Mouse (Mus musculus) common myeloid progenitor, adult 5-6 weeks (primary cell): ENCODE measurements around the gene Abi1. TPM values are rescaled to one million over a fixed set of nuclear protein-coding genes. Genes with fewer than 3 reads are reported as not detected.
"Not testable (repeated sequence)": the region's sequence is repeated elsewhere in the genome, so short reads cannot be mapped to it uniquely, and the experiment has no call there.

Experiments used
- ATAC-seq: replicated peaks from 2 replicates; pipeline ENCODE4 v1.8.0; 2016; ENCODE audit warnings: low read depth, mild to moderate bottlenecking, moderate TSS enrichment, inconsistent platforms; ENCODE audit not compliant: poor library complexity, severe bottlenecking
- total RNA-seq: library from RNA; stranded (forward); fragments of 200-1000, 187-1606 nt; gene quantifications from 2 replicates; pipeline ENCODE4 v1.2.3, GENCODE M21; 2017

Gene Abi1
- total RNA-seq, result 106 and 124 TPM in 2 replicates

DNA sequence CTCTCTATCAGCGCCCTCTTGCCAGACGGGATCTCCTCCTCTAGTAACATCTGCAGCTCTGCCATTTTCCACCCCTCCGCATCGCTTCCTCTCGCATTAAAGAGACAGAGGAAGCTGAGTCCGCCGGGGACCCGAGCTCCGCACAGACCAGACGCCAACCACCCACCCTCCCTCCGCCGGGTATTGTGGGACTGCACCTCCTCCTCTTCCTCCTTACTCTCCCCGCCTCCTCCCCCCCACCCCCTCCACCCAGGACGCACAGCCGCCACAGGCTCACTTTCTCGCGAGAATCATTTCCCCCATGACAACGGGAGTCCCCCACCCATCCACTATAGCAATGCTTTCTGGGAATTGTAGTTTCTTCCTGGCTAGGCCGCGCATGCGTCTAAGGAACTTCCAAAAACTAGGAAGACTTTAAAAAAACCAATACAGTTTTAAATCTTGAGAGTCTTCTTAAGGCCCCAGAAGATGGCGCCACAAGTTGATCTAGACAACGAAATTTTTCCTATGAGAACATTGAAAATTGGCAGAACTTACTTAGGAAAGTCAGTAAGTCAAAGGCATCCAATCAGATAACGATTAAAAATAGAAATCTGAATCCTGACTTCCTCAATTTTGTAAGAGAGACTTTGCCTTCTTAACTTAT lies at the start of gene Abi1:
Gene Abi1, minus strand, starts transcription at position 241 of the 646 bp plus-strand sequence.
- ATAC-seq, result peak; percentile 82

DNA sequence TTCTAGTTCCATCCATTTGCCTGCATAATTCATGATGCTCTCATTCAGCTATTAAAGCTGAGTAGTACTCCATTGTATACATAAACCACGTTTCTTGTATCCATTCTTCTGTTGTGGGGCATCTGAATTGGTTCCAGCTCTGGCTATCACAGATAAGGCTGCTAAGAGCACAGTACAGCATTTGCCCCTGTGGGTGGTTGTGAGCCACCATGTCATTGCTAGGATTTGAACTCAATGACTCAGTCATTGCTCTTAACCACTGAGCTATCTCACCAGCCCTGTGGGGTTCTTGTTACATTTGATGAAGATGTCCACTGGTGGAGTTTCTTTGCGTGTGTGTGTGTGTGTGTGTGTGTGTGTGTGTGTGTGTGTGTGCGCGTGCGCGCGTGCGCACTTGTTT lies 44.5 kb upstream of the Abi1 start:
- ATAC-seq, result no peak

DNA sequence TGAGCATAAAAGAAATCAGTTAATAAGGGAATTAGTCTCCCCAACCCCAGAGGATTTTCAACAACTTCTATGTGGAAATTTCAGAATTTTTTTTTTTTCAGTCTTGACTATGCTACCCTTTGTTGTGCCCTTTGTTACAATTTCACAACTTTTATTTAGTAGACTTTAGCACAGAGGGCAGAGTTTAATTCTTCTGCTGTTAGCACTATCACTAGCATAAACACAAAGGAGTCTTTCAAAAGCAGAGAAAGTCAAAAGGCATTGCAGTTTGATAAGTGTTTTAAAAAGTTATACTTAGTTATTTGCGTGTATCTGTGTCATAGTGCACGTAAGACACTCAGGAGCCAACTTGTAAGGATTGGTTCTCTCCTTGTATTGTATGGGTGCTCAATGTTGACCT lies 38.5 kb upstream of the Abi1 start:
- no peak for ATAC-seq

DNA sequence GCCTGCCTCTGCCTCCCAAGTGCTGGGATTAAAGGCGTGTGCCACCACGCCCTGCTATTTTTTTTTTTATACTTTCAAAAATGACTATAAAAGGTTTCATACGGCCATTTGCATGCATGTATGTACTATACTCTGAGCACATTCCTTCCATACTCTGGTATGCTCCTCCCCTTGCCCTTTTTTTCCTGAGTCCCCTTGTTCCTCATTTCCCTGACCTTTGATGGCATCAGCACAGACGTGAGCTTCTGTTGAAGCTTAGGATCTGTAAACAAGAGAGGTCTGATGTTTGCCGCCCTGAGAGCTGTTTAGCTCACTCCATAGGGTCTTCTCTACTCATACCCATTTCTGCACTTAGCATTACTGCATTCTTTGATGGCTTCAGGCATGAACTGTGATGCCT lies 37.7 kb upstream of the Abi1 start:
- ATAC-seq, result no peak

DNA sequence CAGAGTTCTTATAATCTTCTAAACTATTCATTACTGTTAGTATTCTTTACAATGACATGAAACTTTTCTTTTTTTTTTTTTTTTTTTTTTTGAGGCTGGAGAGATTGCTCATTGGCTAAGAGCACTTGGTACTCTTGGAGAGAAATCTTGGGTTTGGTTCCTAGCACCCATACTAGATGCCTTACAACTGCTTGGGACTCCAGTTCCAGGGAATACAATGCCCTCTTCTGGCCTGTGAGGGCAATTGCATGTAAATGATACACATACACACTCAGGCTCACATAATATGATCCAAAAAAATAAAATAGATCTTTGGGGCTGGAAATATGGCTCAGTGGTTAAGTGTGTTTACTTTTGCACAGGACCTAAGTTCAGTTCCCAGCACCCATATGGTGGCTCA lies 36.7 kb upstream of the Abi1 start:
- ATAC-seq, result no peak

DNA sequence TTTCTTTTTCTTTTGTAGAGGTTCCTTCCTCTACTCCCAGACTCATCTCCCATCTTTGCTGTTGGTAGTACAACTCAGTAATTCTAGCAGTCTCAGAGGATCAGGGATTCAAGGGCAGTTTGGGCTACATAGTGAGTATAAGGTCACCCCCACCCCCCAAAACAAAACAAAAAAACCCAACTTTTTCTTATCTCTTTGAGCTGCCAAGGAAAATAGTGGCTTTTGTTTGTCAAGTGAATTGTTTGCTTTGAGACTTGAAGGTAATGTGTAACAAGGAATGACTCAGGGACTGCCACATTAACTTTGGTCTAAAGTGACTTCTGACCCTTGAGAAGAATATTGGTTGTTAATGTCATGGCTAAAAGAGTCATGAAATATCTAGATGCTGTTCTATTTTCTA lies 35.8 kb upstream of the Abi1 start:
- ATAC-seq, result no peak

DNA sequence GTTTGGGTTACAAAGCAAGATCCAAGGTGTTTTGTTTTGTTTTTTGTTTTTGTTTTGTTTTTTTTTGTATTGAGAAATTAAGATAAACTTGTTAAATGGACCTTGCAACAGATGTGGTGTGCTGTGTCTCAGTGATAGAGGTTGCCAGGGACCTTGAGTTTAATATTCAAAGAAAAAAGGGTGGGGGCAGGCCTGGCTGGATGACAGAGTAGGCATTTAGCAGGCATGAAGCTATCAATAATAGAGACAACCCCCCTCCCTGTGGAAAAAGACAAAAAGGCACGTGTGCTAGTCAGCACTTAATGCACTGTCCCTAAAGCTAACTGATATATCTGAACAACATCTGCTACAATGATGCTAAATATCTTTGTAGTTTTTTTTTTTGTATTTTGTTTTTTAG lies 31.4 kb upstream of the Abi1 start:
- no peak for ATAC-seq

DNA sequence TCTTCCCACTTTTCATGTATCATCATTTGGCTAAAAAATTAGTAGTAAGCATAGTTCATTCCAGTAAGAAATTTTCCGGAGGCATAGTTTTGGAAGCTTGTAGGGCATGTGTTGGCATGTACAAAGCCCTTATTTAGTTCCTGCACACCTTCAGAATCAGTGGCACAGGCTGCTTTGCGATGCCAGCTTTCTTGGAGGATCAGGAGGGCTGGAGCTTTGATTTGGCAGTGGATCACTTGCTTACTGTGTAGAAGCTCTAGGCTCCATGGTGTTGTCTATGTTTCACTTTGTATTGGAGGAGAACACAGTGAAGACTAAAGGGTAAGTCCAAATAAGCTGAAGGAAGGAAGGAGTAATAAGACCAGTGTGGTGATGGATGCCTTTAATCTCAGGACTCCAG lies 30.4 kb upstream of the Abi1 start:
- no peak for ATAC-seq

DNA sequence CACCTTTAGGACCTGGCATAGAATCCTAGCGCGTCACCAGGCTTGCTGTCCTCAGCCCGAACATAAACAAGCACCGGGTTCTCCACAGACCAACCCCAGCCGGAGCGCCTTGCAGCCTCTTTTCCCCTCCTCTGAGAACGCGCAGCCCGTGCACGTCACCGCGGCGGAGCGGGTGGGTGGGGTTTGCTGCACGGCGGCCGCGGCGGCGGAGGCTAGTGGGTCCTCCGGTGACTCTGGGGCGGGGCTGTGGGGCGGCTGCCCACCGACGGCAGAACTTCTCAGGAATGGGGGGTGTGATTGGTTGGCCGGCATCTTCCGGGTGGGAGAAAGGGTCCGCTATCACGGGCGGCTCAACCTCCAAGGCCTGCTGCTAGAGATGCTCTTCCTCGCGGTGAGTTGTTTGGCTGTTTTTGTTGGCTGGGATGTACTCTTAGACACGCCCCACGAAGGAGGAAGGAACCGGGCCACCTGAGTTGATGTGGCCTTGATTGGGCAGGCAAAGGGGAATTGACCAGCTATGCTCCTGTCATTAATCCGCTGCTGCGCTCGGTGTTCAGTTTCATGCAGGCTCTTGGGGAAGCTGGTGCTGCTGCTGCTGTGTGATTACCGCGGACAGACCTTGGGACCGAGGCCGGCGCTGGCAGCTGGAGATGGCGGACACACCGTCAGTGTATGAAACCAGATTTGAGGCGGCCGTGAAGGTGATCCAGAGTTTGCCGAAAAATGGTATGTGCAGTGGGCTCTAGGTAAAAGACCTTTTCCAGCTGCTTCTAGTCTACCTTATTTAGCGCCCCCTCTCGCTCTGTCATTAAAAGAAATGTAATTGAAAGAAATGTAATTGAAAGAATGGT lies 29.1 kb upstream of the Abi1 start:
- ATAC-seq, result peak; percentile 65

DNA sequence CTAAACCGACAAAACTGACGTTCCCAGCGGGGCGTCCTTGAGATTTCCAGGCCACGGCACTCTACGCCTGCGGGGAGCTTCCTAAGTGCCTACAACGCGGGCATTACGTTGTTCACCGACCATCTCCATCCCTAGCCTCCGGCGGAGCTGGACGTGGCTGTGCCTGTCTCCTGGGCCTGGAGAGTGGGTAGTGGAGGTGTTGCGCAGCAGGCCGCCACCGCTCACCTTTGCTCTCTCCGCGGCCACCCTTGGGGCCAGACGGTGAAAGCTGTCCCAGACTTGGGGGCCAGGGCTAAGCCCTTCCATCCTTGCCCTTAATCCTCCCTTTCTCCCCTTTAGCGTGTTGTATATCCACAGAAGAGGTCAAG lies 28.3 kb upstream of the Abi1 start:
- peak; percentile 24 for ATAC-seq

DNA sequence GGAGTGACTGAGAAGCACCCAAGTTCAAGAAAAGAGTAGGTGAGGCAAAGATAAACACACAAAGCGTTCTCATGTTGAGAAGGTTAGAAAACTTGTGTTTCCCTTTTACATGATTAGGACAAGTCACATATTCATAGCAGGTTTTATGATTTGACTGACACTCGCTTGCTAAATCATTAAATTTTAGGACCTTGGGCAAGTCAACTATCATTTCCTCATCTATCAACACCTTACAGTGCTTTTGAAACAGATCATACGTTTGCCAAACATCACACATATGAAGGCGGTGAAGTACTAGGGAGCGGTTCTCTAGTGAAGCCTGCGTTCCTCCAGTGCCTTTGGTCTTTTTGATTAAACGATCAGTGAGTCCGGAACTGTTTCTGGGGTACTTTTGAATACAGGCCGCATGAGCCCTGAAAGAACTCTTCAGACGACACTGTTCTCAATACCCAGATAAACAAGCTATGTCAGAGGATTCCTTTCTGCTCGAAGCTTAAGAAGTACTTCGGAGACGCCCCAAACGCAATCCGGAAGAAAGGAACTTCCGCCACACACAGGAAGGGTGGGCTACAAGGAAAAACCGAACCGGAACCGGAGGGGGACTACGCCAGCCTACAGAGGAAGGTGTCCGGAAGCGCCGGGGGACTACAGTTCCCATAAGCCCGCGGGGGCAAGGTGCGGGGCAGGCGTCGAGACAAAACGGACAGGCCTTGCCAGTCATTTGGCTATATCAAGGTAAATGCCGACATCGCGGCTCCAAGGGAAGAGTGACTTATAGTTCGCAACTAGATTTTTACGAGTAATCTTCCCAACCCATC lies 27.7 kb upstream of the Abi1 start, which contains the start of gene Acbd5:
Gene Acbd5, plus strand, starts transcription at position 616 of the 818 bp plus-strand sequence.
- peak; percentile 88 for ATAC-seq

DNA sequence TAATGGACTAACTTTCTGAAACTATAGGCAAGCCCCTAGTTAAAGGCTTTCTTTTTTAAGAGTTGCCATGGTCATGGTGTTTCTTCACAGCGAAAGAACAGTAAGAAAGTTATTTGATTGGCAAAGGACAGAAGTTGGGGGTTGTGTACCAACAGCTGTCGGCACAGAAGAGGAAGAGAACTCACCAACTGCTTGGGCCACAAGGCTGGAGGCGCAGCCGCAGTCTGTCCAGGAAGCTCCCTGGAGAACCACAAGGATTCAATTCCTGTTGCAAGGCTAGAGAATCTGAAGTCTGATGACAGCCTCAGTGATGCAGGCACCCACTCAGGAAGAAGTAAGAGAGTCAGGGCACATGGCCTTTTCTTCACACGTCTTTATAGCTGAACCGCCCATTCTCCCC lies 12.5 kb upstream of the Abi1 start:
- ATAC-seq, result peak; percentile 99

DNA sequence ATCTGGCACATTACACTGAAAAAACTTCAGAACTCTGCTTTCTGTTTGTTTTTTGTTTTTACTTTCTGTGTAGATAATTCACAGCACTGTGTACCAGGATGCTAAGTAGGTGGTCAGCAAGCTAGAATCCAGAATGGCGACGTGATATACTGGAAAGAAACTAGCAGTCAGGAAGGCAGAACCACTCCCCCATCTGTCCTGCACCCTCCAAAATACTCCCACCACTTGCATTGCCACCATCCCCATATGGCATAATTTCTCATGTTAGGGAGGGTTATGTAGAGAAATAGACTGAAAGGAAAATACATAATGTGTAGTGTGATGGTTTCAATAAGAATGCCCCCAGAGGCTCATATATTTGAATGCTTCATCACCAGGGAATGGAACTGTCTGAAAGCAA lies 11.8 kb upstream of the Abi1 start:
- no peak for ATAC-seq

DNA sequence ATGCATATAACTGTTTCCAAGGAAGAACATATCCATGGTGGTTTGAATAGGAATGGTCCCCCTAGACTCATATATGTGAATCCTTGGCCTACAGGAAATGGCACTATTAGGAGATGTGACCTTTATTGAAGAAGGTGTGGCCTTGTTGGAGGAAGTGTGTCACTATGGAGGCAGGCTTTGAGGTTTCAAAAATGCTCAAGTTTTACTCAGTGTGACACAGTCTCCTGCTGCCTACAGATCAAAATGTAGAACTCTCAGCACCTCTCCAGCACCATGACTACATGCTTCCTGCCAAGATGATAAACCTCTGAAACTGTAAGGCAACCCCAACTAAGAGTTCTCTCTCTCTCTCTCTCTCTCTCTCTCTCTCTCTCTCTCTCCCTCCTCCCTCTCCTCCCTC lies 8.0 kb upstream of the Abi1 start:
- no peak for ATAC-seq

DNA sequence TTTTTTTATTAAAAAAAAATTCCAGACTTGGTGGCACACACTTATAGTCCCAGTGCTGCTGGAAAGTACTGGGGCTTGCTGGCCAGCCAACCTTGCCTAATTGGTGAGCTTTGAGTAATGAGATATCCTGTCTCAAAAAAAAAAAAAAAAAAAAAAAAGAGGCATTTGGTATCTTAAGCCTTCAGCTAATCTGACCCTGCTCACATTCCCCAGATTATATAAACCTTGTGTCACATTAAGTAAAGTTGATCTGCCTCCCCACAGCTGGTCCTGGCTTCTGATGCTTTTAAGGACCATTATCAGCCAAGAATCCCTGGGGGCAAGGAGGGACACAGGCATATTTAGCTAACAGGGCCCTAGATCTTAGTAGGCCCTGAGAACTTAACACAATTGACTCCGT lies 5.7 kb upstream of the Abi1 start:
- ATAC-seq, result no peak

DNA sequence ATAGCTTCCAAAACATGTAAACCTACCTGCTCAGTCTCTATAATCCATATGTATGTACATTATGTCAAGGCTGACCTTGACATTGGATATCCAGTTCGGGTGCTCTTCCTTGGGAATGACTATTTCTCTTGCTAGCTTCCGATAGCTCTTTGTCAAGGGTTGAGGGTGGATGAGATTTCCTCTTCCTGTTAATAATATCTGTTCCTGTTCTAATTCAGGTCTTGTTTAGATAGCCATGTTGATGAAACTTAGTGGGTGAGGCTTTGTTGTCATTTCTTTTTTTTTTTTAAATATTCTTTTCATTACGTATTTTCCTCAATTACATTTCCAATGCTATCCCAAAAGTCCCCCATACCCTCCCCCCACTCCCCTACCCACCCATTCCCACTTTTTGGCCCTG lies 2.1 kb upstream of the Abi1 start:
- no peak for ATAC-seq

DNA sequence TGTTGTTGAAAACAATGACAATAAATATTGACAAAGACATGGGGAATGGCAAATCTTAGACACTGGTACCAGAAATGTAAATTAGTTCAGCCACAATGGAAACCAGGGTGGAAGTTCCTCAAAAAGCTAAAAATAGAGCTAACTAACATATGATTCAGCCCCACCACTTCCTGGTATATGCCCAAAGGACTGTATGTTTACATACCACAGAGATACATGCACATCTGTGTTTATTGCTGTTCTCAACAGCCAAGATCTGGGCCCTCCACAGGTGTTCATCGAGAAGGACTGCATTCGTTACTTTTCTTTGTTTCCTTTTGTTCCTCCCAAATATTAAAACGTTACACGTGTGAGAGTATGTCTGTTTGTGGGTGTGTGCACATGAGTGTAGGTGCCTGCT lies 1.4 kb upstream of the Abi1 start:
- ATAC-seq, result peak; percentile 60

DNA sequence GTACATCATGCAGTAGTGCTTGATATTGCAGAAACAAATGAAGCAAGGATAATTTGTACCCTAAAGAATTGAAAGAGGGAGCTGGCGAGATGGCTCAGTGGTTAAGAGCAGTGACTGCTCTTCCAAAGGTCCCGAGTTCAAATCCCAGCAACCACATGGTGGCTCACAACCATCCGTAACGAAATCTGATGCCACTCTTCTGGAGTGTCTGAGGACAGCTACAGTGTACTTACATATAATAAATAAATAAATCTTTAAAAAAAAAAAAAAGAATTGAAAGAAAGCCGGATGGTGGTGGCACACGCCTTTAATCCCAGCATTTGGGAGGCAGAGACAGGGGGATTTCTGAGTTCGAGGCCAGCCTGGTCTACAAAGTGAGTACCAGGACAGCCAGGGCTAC lies 649 bp upstream of the Abi1 start:
- not testable (repeated sequence) for ATAC-seq

DNA sequence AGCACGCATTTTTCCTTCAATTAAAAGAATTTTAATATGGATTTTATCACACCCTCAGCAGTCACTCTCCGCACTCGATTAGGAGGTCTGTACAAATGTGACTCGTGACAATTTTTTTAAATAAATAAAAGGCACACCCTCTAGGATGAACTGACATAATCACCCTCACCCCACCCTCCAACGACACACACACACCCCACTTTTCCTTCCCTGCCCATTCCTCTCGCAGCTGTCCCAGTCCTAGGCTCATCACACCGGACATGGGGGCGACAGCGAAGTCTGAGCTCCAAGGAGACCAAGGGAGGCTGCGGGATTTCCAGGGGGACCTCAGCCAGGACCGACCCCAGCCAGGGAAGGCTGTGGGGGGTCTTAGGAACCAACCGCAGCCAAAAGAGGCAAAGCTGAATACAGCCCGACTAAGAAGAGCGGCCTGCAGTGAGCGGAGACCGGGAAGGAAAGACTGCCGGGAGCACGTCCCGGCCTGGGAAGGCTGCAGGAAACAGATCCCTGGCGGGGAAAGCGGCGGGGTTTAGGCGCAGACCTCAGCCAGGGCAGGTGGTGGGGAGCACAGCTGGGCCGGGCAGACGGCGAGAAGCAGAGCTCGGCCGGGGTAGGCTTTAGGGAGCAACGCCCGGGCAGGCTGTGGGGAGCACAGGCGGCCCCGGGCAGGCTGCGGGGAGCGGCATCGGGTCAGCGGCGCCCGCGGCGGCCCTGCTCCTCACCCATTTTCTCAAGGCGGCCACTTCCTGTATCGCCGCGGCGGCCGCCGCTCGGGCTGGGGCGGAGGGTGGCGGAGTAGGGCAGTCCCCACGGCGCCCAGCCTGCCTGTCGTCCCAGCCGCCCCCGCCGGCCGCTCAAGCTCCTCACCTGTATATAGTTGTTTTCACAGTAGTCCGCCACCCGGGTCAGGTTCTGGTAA lies 700 bp downstream of the Abi1 start:
- ATAC-seq, result peak; percentile 21

DNA sequence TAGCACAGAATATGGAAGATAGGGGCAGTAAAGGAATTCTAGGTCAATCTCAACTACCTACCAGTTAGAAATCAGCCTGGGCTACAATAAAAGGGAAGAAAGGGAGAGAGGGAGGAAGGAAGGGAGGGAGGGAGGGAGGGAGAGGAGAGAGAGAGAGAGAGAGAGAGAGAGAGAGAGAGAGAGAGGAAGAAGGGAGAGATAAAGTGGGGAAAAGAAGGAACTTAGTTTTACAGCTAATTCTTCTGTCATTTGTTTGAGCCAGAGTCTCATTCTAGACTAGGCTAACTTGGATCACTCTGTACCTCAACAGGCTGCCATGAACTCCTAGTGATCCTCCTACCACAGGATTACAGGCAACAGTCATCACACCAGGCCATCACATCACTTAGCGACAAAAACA lies 4.6 kb downstream of the Abi1 start:
- no peak for ATAC-seq
